Comparison of ENCODE assay signal across 18 mouse cellular contexts in the genomic region with DNA sequence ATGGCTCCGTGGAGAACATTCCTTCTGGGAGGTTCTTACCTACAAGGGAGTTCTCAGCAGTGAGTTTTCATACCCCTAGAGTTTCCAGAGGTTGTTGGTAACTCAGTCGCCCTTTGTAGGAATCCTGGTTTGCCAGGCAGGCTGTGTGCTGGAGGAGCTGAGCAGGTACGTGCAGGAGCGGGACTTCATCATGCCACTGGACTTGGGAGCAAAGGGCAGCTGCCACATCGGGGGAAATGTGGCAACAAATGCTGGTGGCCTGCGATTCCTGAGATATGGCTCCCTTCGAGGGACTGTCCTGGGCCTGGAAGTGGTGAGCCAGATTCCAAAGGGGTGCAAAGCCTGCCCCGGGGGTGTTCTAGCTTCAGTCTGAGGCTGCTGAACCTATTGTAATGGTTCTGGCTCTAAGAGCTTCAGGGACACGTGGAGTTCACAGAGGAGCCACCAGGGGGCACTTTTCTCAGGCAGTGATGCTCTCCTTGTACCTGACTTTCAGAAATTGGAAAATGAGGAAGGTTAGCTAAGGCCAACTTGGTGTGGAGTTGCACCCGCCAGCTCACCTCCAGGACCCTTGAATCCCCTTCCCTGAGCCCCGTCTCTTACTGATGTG. TPM values are rescaled to one million over a fixed set of nuclear protein-coding genes. Genes with fewer than 3 reads are reported as not detected.
DNase-seq lines count a peak whose midpoint lies in the region; ATAC-seq and TF ChIP-seq lines count a peak whose summit lies in the region.
"Not testable (repeated sequence)": the region's sequence is repeated elsewhere in the genome, so short reads cannot be mapped to it uniquely, and the experiment has no call there.
"Had no signal": no experiment of that assay in that cellular context is flagged by ENCODE, and none has a peak within 500 bp of the region (broad histone marks: within the 10 kb centered on the region; RNA-seq: fewer than 3 reads in every experiment).

No protein-coding gene starts in this region.

- H3K9me3 ChIP-seq in forebrain, embryonic 14.5 days (replicated peaks; ENCODE audit: control insufficient read depth, low read length); hindbrain, embryonic 11.5 days (ENCODE audit: control insufficient read depth, low read length); intestine, postnatal 0 days (ENCODE audit: control insufficient read depth); liver, postnatal 0 days (ENCODE audit: low read length); midbrain, embryonic 12.5 days: not testable (repeated sequence)

- not testable (repeated sequence) for H3K36me3 ChIP-seq in forebrain, embryonic 14.5 days (ENCODE audit: control insufficient read depth, insufficient read depth, low read length); hindbrain, embryonic 11.5 days (ENCODE audit: control insufficient read depth, insufficient read depth, low read length); intestine, postnatal 0 days (ENCODE audit: control insufficient read depth, insufficient read depth); liver, postnatal 0 days (replicated peaks; ENCODE audit: insufficient read depth, low read length); midbrain, embryonic 12.5 days

- ATAC-seq in cerebellum, adult (ENCODE audit: insufficient number of reproducible peaks, low FRiP score, low TSS enrichment) = peak; percentile 53
- ATAC-seq in forebrain, embryonic 14.5 days = 0 out of 2 replicates have a peak, but pooled peaks have one; percentile 34
- ATAC-seq in hindbrain, embryonic 11.5 days (ENCODE audit: low FRiP score) = peak; percentile 43; the same call in 1 of the 2 replicates
- peak; percentile 62 for ATAC-seq in intestine, postnatal 0 days
- ATAC-seq in liver, postnatal 0 days = peak; percentile 50
- ATAC-seq in midbrain, embryonic 12.5 days (ENCODE audit: low FRiP score, low read depth) = 0 out of 2 replicates have a peak, but pooled peaks have one; percentile 14

- H3K27ac ChIP-seq in forebrain, embryonic 14.5 days (ENCODE audit: low read depth, low read length); hindbrain, embryonic 11.5 days (ENCODE audit: low read depth, low read length); intestine, postnatal 0 days (ENCODE audit: low read depth, low read length); liver, postnatal 0 days (ENCODE audit: low read depth); midbrain, embryonic 12.5 days (replicated peaks): not testable (repeated sequence)

- not testable (repeated sequence) for H3K9ac ChIP-seq in forebrain, embryonic 14.5 days (ENCODE audit: low read length); hindbrain, embryonic 11.5 days (ENCODE audit: low read depth, low read length); intestine, postnatal 0 days (ENCODE audit: low read depth, low read length); liver, postnatal 0 days (replicated peaks); midbrain, embryonic 12.5 days (replicated peaks)

- not testable (repeated sequence) for H3K4me3 ChIP-seq in forebrain, embryonic 14.5 days (ENCODE audit: low read depth, low read length); hindbrain, embryonic 11.5 days (ENCODE audit: low read depth, low read length); intestine, postnatal 0 days (ENCODE audit: low read depth, low read length); liver, postnatal 0 days (ENCODE audit: low read depth, low read length); midbrain, embryonic 12.5 days

- not testable (repeated sequence) for H3K4me1 ChIP-seq in forebrain, embryonic 14.5 days (ENCODE audit: control insufficient read depth, insufficient read depth, low read length); hindbrain, embryonic 11.5 days (replicated peaks; ENCODE audit: control insufficient read depth, insufficient read depth, low read length); intestine, postnatal 0 days (replicated peaks; ENCODE audit: control insufficient read depth, insufficient read depth, low read length); liver, postnatal 0 days (ENCODE audit: insufficient read depth); midbrain, embryonic 12.5 days

- not testable (repeated sequence) for H3K27me3 ChIP-seq in forebrain, embryonic 14.5 days (replicated peaks; ENCODE audit: control insufficient read depth, insufficient read depth, low read length); hindbrain, embryonic 11.5 days (ENCODE audit: control insufficient read depth, insufficient read depth, low read length); intestine, postnatal 0 days (replicated peaks; ENCODE audit: control insufficient read depth, insufficient read depth, low read length); liver, postnatal 0 days (ENCODE audit: insufficient read depth, low read length); midbrain, embryonic 12.5 days

- not testable (repeated sequence) for H3K4me2 ChIP-seq in forebrain, embryonic 14.5 days (ENCODE audit: low read length); hindbrain, embryonic 11.5 days (replicated peaks; ENCODE audit: low read depth, low read length); intestine, postnatal 0 days (replicated peaks; ENCODE audit: low read depth); liver, postnatal 0 days (ENCODE audit: low read depth, low read length); midbrain, embryonic 12.5 days (replicated peaks)

- not testable (repeated sequence) for TF ChIP-seq CTCF in intestine, postnatal 0 days (IDR thresholded peaks at IDR 0.05; ENCODE audit: low read depth); liver, postnatal 0 days (IDR thresholded peaks at IDR 0.05; ENCODE audit: low read depth)

- TF ChIP-seq EP300 in liver, postnatal 0 days (IDR thresholded peaks at IDR 0.05; ENCODE audit: low read depth) = not testable (repeated sequence)

- DNase-seq in forebrain, embryonic 14.5 days (ENCODE audit: low spot score); hindbrain, embryonic 11.5 days (ENCODE audit: low spot score); liver, postnatal 0 days: not testable (repeated sequence)

- no CpG with 5 or more reads among the region's 11 CpGs for WGBS in forebrain, embryonic 14.5 days
- WGBS in hindbrain, embryonic 11.5 days = no CpG with 5 or more reads among the region's 11 CpGs
- WGBS in intestine, postnatal 0 days = no CpG with 5 or more reads among the region's 11 CpGs
- WGBS in liver, postnatal 0 days (ENCODE audit: insufficient replicate concordance) = no CpG with 5 or more reads among the region's 11 CpGs
- no CpG with 5 or more reads among the region's 11 CpGs for WGBS in midbrain, embryonic 12.5 days

RNA-seq across cellular contexts. Expression of gene Gal3st2b, which starts 9.0 kb away (rescaled TPM):
- polyA plus RNA-seq in forebrain, embryonic 14.5 days (2014; fragmentation: Nextera tagmentation; extraction: Ambion mirVana) = not detected in 2 replicates
- not detected in 2 replicates for polyA plus RNA-seq in hindbrain, embryonic 11.5 days (2014; fragmentation: Nextera tagmentation; extraction: Ambion mirVana)
- 0.17 and 0.21 TPM in 2 replicates for polyA plus RNA-seq in intestine, postnatal 0 days (2015; fragmentation: Nextera tagmentation; extraction: Ambion mirVana)
- not detected in 2 replicates for polyA plus RNA-seq in liver, postnatal 0 days (2015; fragmentation: Nextera tagmentation; extraction: Ambion mirVana)
- polyA plus RNA-seq in midbrain, embryonic 12.5 days (2016; fragmentation: Nextera tagmentation; extraction: Ambion mirVana) = not detected in 2 replicates
- polyA plus RNA-seq: embryonic facial prominence, embryonic 13.5 days; erythroblast, embryonic 14.5 days; hindbrain, embryonic 15.5 days; kidney, embryonic 15.5 days; liver, embryonic 12.5 days; lung, postnatal 0 days; midbrain, embryonic 10.5 days; neural tube, embryonic 14.5 days had no signal

RNA-seq across cellular contexts. Expression of gene Gal3st2, which starts 48.0 kb away (rescaled TPM):
- not detected in 2 replicates for polyA plus RNA-seq in forebrain, embryonic 14.5 days (2014; fragmentation: Nextera tagmentation; extraction: Ambion mirVana)
- polyA plus RNA-seq in hindbrain, embryonic 11.5 days (2014; fragmentation: Nextera tagmentation; extraction: Ambion mirVana) = not detected in 2 replicates
- 13.3 and 14.1 TPM in 2 replicates for polyA plus RNA-seq in intestine, postnatal 0 days (2015; fragmentation: Nextera tagmentation; extraction: Ambion mirVana)
- 0.06 TPM in 1 of 2 replicates, not detected in the other for polyA plus RNA-seq in liver, postnatal 0 days (2015; fragmentation: Nextera tagmentation; extraction: Ambion mirVana)
- polyA plus RNA-seq in midbrain, embryonic 12.5 days (2016; fragmentation: Nextera tagmentation; extraction: Ambion mirVana) = 0.08 TPM in 1 of 2 replicates, not detected in the other
- polyA plus RNA-seq: embryonic facial prominence, embryonic 13.5 days; erythroblast, embryonic 14.5 days; forebrain, embryonic 12.5 days; heart, postnatal 0 days; hindbrain, embryonic 15.5 days; limb, embryonic 13.5 days; liver, embryonic 12.5 days; midbrain, embryonic 10.5 days; neural tube, embryonic 14.5 days; stomach, embryonic 14.5 days had no signal

Comparison
In these comparisons a context has a peak if more than half of its experiments do, and no peak if none do; other contexts are left out.
1. RNA of gene Gal3st2, which starts 48.0 kb away (polyA plus RNA-seq): 13.3 to 14.1 TPM in intestine, postnatal 0 days; 0.06 TPM in liver, postnatal 0 days, not detected in forebrain, embryonic 14.5 days, not detected in hindbrain, embryonic 11.5 days and 0.08 TPM in midbrain, embryonic 12.5 days; every median in the first group is over 10 times any median in the second.
2. Peak in every context shown above with its lines, with median percentiles within 50 percentile points of each other: ATAC-seq.